Mouse (Mus musculus) MN1 (cell line): ENCODE measurements around the gene Nup62cl.

Source experiments
- DNase-seq: peaks from one replicate; pipeline ENCODE4 v3.0.0-alpha.2; 2016; ENCODE audit warnings: low spot score

Nup62cl gene

DNA sequence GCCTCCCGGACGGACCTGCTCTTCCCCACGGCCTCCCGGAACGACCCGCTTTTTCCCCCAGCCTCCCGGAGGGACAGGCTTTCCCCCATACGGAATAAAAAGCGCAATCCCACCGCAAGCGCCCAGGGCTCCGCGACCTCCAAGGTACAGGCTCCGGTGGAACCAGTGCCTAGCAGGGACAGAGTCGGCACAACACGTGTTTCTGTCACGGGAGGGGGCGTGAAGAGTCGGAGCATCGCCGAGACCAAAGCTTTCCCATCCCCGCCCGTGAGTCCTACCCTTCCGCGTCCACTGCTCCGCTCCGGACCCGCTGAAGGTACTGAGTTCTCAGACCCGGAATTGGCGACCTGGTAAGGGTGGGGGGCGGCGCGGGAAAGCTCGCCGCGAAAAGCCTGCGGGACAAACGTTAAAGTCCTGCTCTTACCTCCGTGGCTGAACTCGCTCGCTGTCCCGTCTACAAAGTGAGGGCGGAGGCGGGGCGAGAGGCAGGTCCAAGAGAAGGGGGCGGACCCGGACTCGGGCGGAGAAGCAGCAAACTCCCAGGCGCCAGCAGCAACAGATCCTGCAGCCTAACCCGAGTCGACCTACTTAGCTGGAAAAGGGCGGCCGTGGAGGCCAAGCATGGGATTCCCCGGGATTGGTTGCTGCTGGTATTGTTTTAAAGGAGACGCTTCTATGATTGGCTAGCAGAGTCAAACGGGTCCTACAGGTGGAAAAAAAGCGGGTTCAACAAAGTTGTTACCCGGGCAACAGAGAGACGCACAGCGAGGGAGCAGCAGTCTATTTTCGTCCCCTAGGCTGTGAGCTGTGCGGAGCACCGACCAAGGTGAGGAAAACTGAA lies at the start of gene Nup62cl, which contains the start of gene Pih1h3b:
Gene Nup62cl, minus strand, starts transcription at position 578 of the 841 bp plus-strand sequence.
Gene Pih1h3b, plus strand, starts transcription at position 745 of the 841 bp plus-strand sequence.
- no peak for DNase-seq

DNA sequence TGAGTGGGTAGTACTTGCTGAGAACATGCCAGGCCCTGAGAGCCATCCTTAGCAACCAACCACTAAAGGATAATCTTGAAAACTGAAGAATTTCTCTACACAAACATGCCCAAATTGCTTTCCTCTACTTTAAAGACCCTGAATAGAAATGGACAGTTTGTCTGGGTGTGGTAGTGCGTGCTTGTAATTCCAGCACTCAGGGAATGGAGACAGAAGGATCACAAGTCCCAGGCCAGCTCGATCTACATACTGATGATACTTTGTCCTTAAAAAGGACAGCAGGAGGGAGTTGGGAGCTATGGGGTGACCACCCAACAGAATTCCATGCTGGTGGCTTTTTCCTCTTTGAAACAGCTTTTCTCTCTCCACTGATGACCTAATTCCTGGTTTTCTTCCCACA lies 31.6 kb upstream of the Nup62cl start:
- DNase-seq: no peak

GRCm38 (mm10) chrX:140082535-140082934 lies 20.0 kb upstream of the Nup62cl start:
- DNase-seq: no peak

DNA sequence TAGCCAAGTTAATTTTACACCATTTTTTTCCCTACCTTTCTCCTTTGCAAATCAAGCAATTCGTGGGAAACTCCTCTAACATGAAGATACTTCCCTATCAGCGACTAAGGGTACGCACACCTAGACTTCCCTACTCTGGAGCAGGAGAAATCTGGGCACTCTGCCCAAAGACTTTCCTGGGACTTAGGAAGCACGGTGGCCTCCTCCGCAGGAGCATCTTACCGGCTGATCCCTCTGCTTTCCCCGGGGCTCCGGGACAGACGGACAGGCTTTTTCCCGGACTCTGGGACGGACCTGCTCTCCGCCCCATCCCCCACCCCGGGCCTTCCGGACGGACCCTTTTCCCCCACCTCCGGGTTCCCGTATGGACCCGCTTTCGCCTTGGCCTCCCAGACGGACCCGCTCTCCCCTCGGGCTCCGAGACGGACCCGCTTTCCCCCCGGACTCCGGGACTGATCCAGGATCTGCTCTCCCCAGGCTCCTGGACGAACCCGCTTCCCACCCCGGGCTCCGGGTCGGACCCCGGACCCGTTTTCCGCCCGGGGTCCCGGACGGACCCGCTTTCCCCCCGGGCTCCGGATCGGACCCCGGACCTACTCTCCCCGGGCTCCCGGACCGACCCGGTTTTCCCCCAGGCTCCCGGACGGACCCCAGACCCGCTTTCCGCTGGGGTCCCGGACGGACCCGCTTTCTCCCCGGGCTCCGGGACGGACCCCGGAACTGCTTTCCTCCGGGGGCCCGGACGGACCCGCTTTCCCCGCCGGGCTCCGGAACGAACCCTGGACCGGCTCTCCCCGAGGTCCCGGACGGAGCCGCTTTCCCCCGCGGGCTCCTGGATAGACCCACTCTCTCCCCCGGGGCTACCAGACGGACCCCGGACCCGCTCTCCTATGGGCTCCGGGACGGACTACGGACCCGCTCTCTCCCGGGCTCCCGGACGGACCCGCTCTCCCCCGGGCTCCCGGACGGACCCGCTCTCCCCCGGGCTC lies 1.3 kb downstream of the Nup62cl start:
- no peak for DNase-seq

- no peak for DNase-seq
Observed at GRCm38 (mm10) chrX:139998691-139999065, 63.8 kb downstream of the Nup62cl start.

DNA sequence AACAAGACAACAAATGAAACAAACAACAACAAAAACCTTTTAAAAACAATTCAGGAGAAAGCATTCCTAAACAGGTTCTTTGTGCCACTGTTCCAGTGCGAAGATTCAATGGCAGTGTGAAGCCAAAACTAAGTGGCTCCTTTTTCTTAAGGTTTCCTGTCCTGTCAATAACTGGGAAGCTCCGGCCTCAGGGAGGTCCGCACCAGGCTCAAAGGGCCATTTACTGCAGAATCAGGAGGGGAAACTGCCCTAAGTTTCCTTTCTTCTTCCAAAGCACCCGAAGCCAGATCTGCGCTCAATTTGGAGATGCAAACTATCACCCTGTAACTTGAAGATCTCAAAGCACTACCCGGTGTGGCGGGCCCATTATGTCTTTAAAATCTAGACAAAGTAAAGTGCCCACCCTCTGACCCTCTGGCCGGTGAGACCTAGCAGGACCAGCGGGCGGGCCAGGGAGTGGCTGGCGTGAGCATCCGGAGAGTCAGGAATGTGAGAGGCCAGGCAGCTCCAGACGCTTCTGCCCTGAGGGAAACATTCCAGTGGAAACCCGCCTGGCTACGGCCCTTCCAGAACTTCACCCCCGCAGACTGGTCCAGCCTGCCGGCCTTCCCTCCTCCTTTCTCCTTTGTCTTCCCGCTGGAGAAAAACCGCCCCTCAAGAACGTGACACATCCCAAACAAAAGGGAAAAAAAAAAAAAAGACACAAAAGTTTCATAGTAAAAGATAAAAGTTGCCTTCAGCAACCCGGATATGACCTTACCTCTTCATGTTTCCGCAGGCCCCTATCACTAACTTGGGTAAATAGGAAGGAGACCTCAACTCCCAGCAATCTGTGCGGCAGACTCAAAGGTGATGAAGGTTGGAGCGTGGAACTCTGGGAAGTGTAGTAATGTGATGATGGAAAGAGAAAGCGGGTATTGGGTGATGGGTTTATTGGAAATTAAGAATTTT lies 64.5 kb downstream of the Nup62cl start, which contains the start of gene Rbm41:
Gene Rbm41, minus strand, starts transcription at position 856 of the 951 bp plus-strand sequence.
- DNase-seq: peak; percentile 43

DNA sequence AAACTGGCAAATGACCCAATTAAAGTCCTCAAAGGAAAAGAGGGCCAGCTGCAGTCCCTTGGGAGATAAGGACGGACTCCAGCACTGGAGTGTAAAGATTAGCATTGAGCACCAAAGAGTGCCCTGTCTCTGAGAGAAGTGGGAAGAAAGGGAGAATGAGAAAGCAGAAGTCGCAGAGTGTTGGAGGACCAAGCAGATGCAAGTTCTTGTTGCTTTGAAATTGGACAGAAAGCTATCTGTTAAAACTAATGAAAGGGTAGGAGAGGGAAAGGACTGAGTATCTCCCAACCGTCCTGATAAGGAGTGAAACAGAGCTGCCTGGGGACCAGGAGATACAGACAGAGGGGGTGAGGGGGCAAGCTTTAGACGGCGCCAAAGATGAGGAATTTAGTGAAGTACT lies 80.4 kb downstream of the Nup62cl start:
- DNase-seq: no peak
